In genomic region chr5:100569250-100569934, GRCm38 (mm10) we compare ENCODE assay signal across 10 mouse cellular contexts. TPM values are rescaled to one million over a fixed set of nuclear protein-coding genes. Genes with fewer than 3 reads are reported as not detected.
DNase-seq lines count a peak whose midpoint lies in the region; ATAC-seq and TF ChIP-seq lines count a peak whose summit lies in the region.
"Had no signal": no experiment of that assay in that cellular context is flagged by ENCODE, and none has a peak within 500 bp of the region (broad histone marks: within the 10 kb centered on the region; RNA-seq: fewer than 3 reads in every experiment).

No protein-coding gene starts in this region.

- H3K27me3 ChIP-seq in E14TG2a.4 (ENCODE audit: insufficient read depth, low read length) = peaks cover 8% of the 10 kb centered on the region; the same call in 1 of the 2 replicates
- H3K27me3 ChIP-seq in liver, embryonic 16.5 days (ENCODE audit: control insufficient read depth, insufficient read depth, low read depth, low read length) = peaks cover 3% of the 10 kb centered on the region; the same call in 1 of the 2 replicates
- no peaks in the 10 kb centered on the region for H3K27me3 ChIP-seq in stomach, embryonic 16.5 days (ENCODE audit: control insufficient read depth, insufficient read depth, low read length)
- H3K27me3 ChIP-seq in heart, embryonic 10.5 days (ENCODE audit: insufficient read depth, poor library complexity, severe bottlenecking) = no peaks in the 10 kb centered on the region

- H3K27ac ChIP-seq in bone marrow, adult 2 months (ENCODE audit: control insufficient read depth, insufficient read depth, low read depth, low read length, poor library complexity) = peak overlapping the region; percentile 94
- peak overlapping the region; percentile 63; the same call in 1 of the 2 replicates for H3K27ac ChIP-seq in liver, embryonic 16.5 days (ENCODE audit: low read length)
- peak overlapping the region; percentile 52 for H3K27ac ChIP-seq in stomach, embryonic 16.5 days (ENCODE audit: low read length)
- H3K27ac ChIP-seq in heart, embryonic 10.5 days = no peak overlapping the region

- H3K9ac ChIP-seq in liver, embryonic 16.5 days (ENCODE audit: low read depth, low read length) = no peak overlapping the region
- H3K9ac ChIP-seq in stomach, embryonic 16.5 days (ENCODE audit: low read length) = peak overlapping the region; percentile 23; the same call in 1 of the 2 replicates
- H3K9ac ChIP-seq: lung, embryonic 14.5 days had no signal

- H3K4me3 ChIP-seq in E14TG2a.4 (replicated peaks; ENCODE audit: low read length) = peak overlapping the region; percentile 39
- H3K4me3 ChIP-seq in bone marrow, adult 2 months (replicated peaks; ENCODE audit: control insufficient read depth, low read depth, low read length) = peak overlapping the region; percentile 88
- peak overlapping the region; percentile 16; the same call in 1 of the 2 replicates for H3K4me3 ChIP-seq in liver, embryonic 16.5 days (ENCODE audit: low read depth, low read length)
- peak overlapping the region; percentile 45 for H3K4me3 ChIP-seq in stomach, embryonic 16.5 days (replicated peaks; ENCODE audit: low read length)
- H3K4me3 ChIP-seq in heart, embryonic 10.5 days = no peak overlapping the region
- H3K4me3 ChIP-seq: myocyte had no signal

- WGBS in bone marrow, adult 2 months = 4% methylated on average over 18 of the region's 18 CpGs
- WGBS in liver, embryonic 16.5 days (ENCODE audit: insufficient replicate concordance) = 39% methylated on average over 18 of the region's 18 CpGs
- 73% methylated on average over 18 of the region's 18 CpGs for WGBS in stomach, embryonic 16.5 days
- WGBS in heart, embryonic 10.5 days = 66% methylated on average over 18 of the region's 18 CpGs

- no peaks in the 10 kb centered on the region for H3K9me3 ChIP-seq in E14TG2a.4 (ENCODE audit: low read length)
- no peaks in the 10 kb centered on the region for H3K9me3 ChIP-seq in liver, embryonic 16.5 days (replicated peaks; ENCODE audit: control insufficient read depth, low read length)
- H3K9me3 ChIP-seq in stomach, embryonic 16.5 days (replicated peaks; ENCODE audit: control insufficient read depth, low read length) = no peaks in the 10 kb centered on the region
- no peaks in the 10 kb centered on the region for H3K9me3 ChIP-seq in heart, embryonic 10.5 days

- H3K4me1 ChIP-seq in E14TG2a.4 (replicated peaks; ENCODE audit: low read depth, low read length) = peaks cover 19% of the 10 kb centered on the region
- H3K4me1 ChIP-seq in bone marrow, adult 2 months (ENCODE audit: control insufficient read depth, insufficient read depth, low read length) = peaks cover 13% of the 10 kb centered on the region
- H3K4me1 ChIP-seq in liver, embryonic 16.5 days (ENCODE audit: control insufficient read depth, low read depth, low read length) = peaks cover 3% of the 10 kb centered on the region; the same call in 1 of the 2 replicates
- peaks cover 30% of the 10 kb centered on the region for H3K4me1 ChIP-seq in stomach, embryonic 16.5 days (ENCODE audit: control insufficient read depth, insufficient read depth, low read length)
- H3K4me1 ChIP-seq in heart, embryonic 10.5 days = peaks cover 16% of the 10 kb centered on the region; the same call in 1 of the 2 replicates

- ATAC-seq in liver, embryonic 16.5 days (ENCODE audit: low read depth) = no peak
- ATAC-seq in stomach, embryonic 16.5 days (ENCODE audit: insufficient read depth, low FRiP score) = no peak

- no peak for DNase-seq in heart, embryonic 10.5 days (ENCODE audit: low spot score)
- no peak for DNase-seq in gastrocnemius, adult 18-20 months (ENCODE audit: low spot score)
- no peak for DNase-seq in urinary bladder, postnatal 4 days (ENCODE audit: low spot score in 2 of 2)
- DNase-seq: gastrocnemius, postnatal 25 days; lung, embryonic 14.5 days had no signal

- peak overlapping the region; percentile 37; the same call in 1 of the 2 replicates for H3K4me2 ChIP-seq in liver, embryonic 16.5 days (ENCODE audit: low read depth, low read length)
- peak overlapping the region; percentile 59 for H3K4me2 ChIP-seq in stomach, embryonic 16.5 days (ENCODE audit: low read depth, low read length)

- H3K36me3 ChIP-seq in E14TG2a.4 (ENCODE audit: insufficient read depth, low read length) = no peaks in the 10 kb centered on the region
- H3K36me3 ChIP-seq in liver, embryonic 16.5 days (ENCODE audit: control insufficient read depth, insufficient read depth) = no peaks in the 10 kb centered on the region
- no peaks in the 10 kb centered on the region for H3K36me3 ChIP-seq in stomach, embryonic 16.5 days (ENCODE audit: control insufficient read depth, insufficient read depth, low read length)
- H3K36me3 ChIP-seq in heart, embryonic 10.5 days = no peaks in the 10 kb centered on the region

- TF ChIP-seq POLR2A in bone marrow, adult 2 months (IDR thresholded peaks at IDR 0.05; ENCODE audit: borderline replicate concordance, control insufficient read depth, low read depth, low read length) = no peak

- TF ChIP-seq CTCF in E14TG2a.4 (conservative IDR thresholded peaks at IDR 0.05; ENCODE audit: low read length) = no peak
- TF ChIP-seq CTCF in bone marrow, adult 2 months (IDR thresholded peaks at IDR 0.05; ENCODE audit: control insufficient read depth, insufficient read depth, low read length) = no peak

RNA-seq across cellular contexts. Expression of gene Plac8, which starts 2.7 kb away (rescaled TPM):
- polyA plus RNA-seq in bone marrow, adult 2 months (2011; ENCODE audit: insufficient read depth, insufficient read length, low replicate concordance, missing spikeins) = 49.3 and 141 TPM in 2 replicates
- polyA plus RNA-seq in liver, embryonic 16.5 days (2015; fragmentation: Nextera tagmentation; extraction: Ambion mirVana) = 58.2 and 65.3 TPM in 2 replicates
- polyA plus RNA-seq in stomach, embryonic 16.5 days (2015; fragmentation: Nextera tagmentation; extraction: Ambion mirVana) = 226 and 255 TPM in 2 replicates
- 8.5 and 15.2 TPM in 2 replicates for polyA plus RNA-seq in heart, embryonic 10.5 days (2016; fragmentation: Nextera tagmentation; extraction: Ambion mirVana)
- under 1 TPM in 1 of 2 experiments, not detected in 1; 0.80 TPM for total RNA-seq in gastrocnemius, adult 18-20 months (2021)

RNA-seq across cellular contexts. Expression of gene Cops4, which starts 51.3 kb away (rescaled TPM):
- polyA plus RNA-seq in bone marrow, adult 2 months (2011; ENCODE audit: insufficient read depth, insufficient read length, low replicate concordance, missing spikeins) = 26.8 and 45.5 TPM in 2 replicates
- 59.1 and 66.6 TPM in 2 replicates for polyA plus RNA-seq in liver, embryonic 16.5 days (2015; fragmentation: Nextera tagmentation; extraction: Ambion mirVana)
- polyA plus RNA-seq in stomach, embryonic 16.5 days (2015; fragmentation: Nextera tagmentation; extraction: Ambion mirVana) = 163 and 168 TPM in 2 replicates
- 172 and 203 TPM in 2 replicates for polyA plus RNA-seq in heart, embryonic 10.5 days (2016; fragmentation: Nextera tagmentation; extraction: Ambion mirVana)
- total RNA-seq in gastrocnemius, adult 18-20 months (2021) = 100 to 1,000 TPM; 110 to 112 TPM
